Mouse (Mus musculus) T-helper 17 cell (primary cell): ENCODE data around the gene Pmepa1.

Experiments
- in situ Hi-C, 2 experiments: fragments of 300-600 bp; cut with MboI, MseI; formaldehyde crosslinking; loops; 1 replicate in 1 of 2; 2 replicates in 1 of 2; pipeline ENCODE4 v1.15.1; 2025; ENCODE audit warnings: high pct_unique_total_duplicates in 2 of 2

The Pmepa1 gene

DNA sequence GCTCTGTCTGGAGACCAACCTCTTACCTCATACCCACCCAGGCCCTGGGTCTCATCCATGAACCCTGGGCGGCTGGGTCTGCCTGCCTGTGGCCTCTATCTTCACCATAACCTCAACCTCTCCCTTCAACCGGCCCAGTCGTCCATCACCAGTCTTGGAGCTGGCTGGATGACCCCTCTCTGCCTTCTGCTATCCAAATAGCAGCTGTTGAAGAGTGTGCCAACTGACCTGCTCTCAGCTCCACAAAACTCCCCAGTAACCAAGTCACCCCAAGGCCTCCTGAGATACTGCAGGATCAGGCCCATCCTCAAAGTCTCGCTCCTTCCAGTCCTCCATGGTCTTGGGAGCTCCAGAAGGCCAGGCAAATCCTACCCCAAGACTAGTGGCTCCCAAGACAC lies 19.8 kb downstream of the Pmepa1 start:
- in situ Hi-C loops = no loop called here

GRCm38 (mm10) chr2:173255810-173256551 lies 20.4 kb downstream of the Pmepa1 start:
- in situ Hi-C loops = no loop called here

GRCm38 (mm10) chr2:173253761-173254662 lies 22.3 kb downstream of the Pmepa1 start:
- in situ Hi-C loops = no loop called here

DNA sequence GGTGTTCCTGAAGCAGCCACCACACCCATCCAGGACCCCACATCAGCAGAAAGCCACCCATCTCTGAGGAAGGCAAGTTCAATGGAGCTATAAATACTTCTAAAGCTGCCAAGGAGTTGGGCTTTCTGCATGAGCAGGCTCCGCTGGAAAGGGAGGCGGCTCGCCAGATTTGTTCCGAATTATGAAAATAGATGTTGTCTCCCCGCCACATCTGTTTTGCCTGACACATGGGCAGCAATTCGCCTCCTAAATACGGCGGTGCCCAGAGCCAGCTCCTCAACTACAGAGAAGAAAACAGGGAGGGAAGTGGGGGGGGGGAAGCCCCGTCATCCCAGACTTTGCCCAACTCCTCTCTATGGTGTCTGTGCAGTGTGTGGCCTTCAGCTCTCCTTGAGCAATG lies 24.7 kb downstream of the Pmepa1 start:
- in situ Hi-C loops = no loop called here

DNA sequence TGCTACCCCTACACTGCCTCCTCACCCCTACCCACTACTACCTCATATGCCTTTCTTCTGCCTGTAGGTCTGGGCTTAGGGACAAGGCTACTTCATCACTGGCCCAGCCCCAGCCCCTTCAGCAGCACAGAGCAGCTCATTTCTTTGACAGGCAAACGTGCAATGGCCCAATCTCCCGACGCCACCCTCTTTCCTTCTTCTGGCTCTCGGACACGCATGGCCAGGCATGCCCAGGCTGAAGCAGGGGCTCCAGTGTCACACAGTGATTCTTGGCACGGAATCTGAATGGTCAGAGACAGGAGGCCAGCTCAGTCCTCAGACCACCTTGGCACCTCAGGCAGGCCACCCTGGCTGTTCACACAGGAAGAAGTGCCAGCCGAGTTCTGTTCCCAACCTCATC lies 25.2 kb downstream of the Pmepa1 start:
- in situ Hi-C loops = no loop called here

GRCm38 (mm10) chr2:173250411-173250810 lies 25.9 kb downstream of the Pmepa1 start:
- in situ Hi-C loops = no loop called here

DNA sequence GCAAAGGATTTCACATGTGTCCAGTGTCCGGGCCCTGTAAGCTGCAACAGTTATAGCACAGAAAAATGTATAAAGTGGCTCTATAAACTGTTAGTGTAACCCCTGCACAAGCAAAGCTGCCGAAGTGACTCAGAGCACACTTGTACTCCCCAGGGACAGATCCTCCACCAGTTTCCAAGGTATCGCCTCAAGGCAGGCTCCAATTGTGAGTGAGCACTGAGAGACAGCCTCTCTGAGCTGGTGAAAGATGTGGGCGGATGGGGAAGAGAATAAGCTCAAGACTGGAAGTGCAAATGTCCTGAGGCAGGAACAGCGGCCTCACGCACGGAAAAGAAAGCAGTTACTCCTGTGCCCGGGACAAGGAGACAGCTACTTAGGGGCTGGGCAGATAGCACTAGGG lies 26.4 kb downstream of the Pmepa1 start:
- in situ Hi-C loops = no loop called here

DNA sequence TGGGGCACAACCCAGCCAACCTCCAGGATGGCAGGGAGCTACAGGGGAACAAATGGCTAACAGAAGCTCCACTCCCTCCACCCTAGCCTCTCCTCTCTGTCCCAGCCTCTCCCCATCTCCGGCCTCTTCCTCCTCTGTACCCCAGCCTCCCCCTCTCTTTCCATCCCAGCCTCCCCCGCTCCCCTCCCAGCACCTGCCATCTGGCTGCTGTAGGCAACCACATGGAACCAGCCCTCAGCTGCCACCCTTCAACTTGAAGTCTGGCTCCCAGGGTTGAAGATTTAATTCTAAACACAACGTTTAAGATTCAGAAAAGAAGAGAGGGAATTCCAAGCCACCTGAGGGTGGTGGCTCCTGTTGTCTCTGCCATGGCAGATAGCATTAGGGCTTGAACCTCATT lies 26.9 kb downstream of the Pmepa1 start:
- in situ Hi-C loops = no loop called here

- in situ Hi-C loops = no loop called here
Observed at GRCm38 (mm10) chr2:173248822-173249221, 27.5 kb downstream of the Pmepa1 start.

DNA sequence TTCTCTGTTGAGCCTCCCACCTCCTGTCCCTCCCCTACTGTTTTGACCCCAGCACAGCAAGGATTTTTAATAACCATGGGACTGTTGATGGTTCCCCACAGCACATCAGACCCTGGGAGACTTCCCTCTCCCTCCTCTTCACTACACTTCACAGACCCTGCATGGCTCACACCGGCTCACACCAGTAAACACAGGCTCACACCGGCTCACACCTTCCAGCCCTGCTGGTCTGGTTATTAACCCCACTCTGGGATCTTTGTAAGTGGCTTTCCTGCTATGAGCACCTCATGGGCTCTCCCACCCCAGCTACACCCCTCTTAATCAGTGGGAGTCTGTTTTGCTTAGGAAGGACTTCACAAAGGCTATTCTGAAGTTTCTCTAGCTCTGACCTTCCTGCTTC lies 28.4 kb downstream of the Pmepa1 start:
- in situ Hi-C loops = no loop called here

GRCm38 (mm10) chr2:173247197-173247596 lies 29.1 kb downstream of the Pmepa1 start:
- in situ Hi-C loops = no loop called here

DNA sequence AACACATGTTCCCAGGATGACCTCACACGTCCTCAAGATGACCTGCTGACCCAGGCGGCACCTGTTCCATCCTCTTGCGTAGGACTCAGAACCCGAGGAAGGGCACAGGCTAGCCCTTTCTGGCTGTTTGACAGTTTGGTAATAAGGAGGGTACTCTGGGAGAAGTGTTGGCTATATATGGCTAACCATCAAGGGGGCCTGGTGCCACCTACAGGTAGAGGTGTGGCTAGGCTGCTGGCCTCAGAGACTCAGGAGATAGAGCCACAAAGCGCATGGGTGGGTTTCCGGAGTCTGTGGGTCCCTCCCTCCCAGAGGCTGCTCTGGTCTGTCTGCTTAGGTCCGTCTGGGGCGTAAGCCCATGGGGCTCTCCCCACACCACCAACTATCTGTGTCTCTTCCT lies 29.6 kb downstream of the Pmepa1 start:
- in situ Hi-C loops = no loop called here

DNA sequence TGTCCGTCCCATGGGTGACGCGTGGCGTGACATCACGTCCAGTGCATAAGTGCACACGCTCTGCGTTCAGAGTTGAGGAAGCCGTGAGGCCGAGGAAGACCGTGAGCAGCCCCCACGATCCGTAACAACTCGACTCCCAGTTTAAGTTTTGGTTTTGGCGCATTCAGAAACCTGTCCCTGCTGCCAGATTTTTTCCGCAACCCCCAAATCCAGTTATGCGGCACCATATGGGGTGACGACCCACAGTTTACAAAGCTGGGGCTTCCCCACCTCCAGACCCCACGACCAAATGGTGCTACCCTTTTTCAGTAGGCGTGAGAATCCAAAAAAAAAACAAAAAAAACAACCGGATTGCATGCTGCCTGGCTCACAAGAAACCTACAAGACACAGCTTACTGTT lies 31.1 kb downstream of the Pmepa1 start:
- in situ Hi-C loops = no loop called here

DNA sequence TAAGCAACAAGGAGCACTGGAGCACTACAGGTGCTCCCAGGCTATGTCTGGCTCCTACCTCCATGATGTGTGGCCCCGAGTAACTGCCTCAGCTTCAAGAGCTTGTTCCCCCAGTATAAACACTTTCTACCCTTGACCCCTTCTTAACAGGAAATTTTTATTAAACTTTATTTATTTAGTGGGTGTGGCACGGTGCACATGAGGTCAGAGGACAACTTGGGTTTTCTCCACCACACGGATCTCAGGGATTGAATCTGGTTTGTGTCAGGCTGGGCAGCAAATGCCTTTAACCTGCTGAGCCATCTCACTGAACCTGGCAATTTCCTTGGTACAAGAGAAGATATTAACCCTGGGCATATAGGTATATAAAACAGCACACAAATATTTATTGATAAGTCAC lies 32.2 kb downstream of the Pmepa1 start:
- in situ Hi-C loops = no loop called here

DNA sequence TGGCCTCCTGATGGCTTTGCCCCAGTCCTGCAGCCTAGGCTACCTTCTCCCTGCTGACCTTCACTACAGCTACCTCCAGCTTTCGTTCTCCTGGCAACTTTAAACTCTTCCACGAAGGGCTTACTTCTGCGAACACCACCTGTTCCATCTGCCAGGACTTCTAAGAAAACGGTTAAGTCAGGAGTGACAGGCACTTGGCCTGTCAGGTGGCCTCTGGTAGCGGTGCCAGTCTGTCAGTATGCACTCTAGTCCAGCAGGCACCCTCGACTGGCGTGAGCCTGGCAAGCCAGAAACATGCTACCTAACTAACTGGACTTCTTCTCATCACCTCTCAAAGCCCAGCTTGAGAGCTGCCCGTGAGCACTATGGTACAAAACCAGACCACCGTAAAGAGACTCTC lies 32.7 kb downstream of the Pmepa1 start:
- in situ Hi-C loops = no loop called here

DNA sequence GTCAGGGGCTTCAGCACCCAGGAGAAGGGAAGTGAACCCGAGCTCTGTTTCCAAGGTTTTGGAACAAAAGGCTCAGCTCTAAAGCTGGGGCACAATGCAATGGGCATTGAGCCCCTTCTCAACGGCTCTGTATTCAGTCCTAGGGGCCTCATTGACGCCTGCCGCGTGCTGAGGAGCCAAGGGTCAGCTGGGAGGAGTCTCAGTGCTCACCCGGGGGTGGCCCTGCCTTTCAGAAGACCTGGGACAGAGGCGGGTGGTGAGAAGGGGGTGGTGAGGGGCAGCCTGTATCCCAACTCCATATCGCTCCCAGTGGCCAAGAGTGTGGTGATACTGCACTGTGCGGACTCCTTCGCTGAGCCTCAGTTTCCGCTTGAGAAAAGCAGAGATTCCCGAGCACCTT lies 33.5 kb downstream of the Pmepa1 start:
- in situ Hi-C loops = no loop called here

GRCm38 (mm10) chr2:173240738-173241137 lies 35.6 kb downstream of the Pmepa1 start:
- in situ Hi-C loops = no loop called here

DNA sequence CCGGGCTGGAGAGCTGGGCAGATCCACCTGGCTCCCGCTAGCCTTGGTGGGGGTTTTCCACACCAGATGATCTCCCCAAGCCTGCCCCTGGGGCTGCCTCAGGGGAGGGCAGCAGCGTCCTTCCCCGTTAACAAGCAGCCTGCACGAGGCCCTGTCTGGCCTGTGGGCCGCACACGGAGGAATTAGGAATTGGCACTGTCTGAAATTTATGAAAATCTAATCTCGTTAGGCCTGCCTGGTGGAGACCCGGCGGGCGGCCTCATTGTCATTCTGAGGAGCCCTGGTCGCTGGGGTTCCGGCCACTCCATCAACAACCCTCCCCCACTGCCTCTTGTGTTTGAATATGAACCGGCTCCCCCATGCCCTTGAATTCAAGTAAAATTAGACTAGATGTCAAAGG lies 37.8 kb downstream of the Pmepa1 start:
- in situ Hi-C loops = no loop called here

DNA sequence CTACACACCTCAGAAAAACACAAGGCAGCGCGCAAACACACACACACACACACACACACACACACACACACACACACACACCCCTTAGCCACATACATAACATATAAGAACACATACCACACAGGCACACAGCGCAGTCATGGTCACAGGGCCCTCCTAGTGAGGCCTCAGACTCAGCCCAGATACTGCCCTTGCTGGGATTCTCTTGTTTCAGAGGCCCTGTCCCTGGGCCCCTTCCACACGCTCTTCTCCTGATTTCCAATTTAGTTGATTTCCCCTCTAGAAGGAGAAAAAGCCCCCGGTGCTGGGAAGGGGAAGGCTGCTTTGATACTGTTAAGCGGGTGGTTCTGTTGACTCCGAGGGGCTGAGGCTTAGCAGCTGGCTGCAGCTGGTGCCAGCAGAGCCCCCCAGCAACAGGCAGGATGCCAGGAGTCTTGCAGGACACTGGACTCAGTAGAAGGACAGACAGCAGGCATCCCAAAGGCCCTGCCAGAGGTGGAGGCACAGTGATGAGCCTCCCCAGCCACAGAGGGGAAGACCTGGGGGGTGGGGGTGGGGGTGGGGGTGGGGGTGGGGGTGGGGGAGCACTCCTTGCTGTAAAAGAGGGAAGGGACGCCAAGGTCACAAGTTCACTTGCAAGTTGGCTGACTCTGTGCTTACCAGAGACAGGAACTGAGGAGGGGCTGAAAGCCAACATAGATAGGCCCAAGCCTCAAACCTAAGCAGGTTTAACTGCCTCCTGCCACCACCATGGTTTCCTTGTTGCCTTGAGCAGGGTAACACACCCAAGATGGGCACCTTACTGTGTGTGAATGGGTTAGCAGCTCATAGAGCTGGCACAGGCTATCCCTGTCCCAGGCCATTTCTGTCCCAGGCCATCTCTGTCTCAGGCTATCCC lies 40.6 kb downstream of the Pmepa1 start:
- in situ Hi-C loops = no loop called here

GRCm38 (mm10) chr2:173232766-173233099 lies 43.6 kb downstream of the Pmepa1 start:
- in situ Hi-C loops = loop anchor here (5.0 kb wide), 3 partner anchors 45 to 225 kb away; no protein-coding TSS in a partner anchor

- in situ Hi-C loops = loop anchor here (5.0 kb wide), 3 partner anchors 45 to 225 kb away; no protein-coding TSS in a partner anchor
Observed at GRCm38 (mm10) chr2:173232065-173232765, 44.1 kb downstream of the Pmepa1 start.
